Mouse (Mus musculus) CD4-positive helper T cell, adult 2 months (primary cell): ENCODE measurements around the gene Nploc4.
A peak's percentile ranks its signal among the peaks of the same experiment; 100 is the strongest.
"Not testable (repeated sequence)": the region's sequence is repeated elsewhere in the genome, so short reads cannot be mapped to it uniquely, and the experiment has no call there.

Experiments used
- DNase-seq: peaks from one replicate; pipeline ENCODE4 v3.0.0-alpha.2; 2012; ENCODE audit warnings: low read depth, missing footprints, low spot score

Nploc4 gene

GRCm38 (mm10) chr11:120442765-120443280 lies 5.3 kb upstream of the Nploc4 start:
- no peak for DNase-seq

- no peak for DNase-seq
These were observed 4.8 kb upstream of the Nploc4 start, which contains the start of gene Tspan10 for GRCm38 (mm10) chr11:120442344-120442743. Gene Tspan10 (plus strand): TSS chr11:120442644.

GRCm38 (mm10) chr11:120437857-120438385 lies 413 bp upstream of the Nploc4 start:
- DNase-seq = no peak

- DNase-seq = no peak
These were observed 10.8 kb downstream of the Nploc4 start for GRCm38 (mm10) chr11:120426727-120427126.

- DNase-seq = peak; percentile 62
These were observed 13.8 kb downstream of the Nploc4 start for GRCm38 (mm10) chr11:120423569-120424295.

GRCm38 (mm10) chr11:120422651-120423568 lies 14.6 kb downstream of the Nploc4 start:
- DNase-seq = no peak

GRCm38 (mm10) chr11:120418592-120418991 lies 18.9 kb downstream of the Nploc4 start:
- DNase-seq = no peak

- DNase-seq = no peak
These were observed 19.7 kb downstream of the Nploc4 start for GRCm38 (mm10) chr11:120417852-120418251.

GRCm38 (mm10) chr11:120413621-120414020 lies 23.9 kb downstream of the Nploc4 start:
- not testable (repeated sequence) for DNase-seq

GRCm38 (mm10) chr11:120406445-120406844 lies 31.1 kb downstream of the Nploc4 start:
- DNase-seq = no peak

- no peak for DNase-seq
These were observed 31.6 kb downstream of the Nploc4 start for GRCm38 (mm10) chr11:120405867-120406266.

GRCm38 (mm10) chr11:120404814-120405213 lies 32.7 kb downstream of the Nploc4 start:
- DNase-seq = no peak

- no peak for DNase-seq
These were observed 38.2 kb downstream of the Nploc4 start for GRCm38 (mm10) chr11:120399319-120399718.

GRCm38 (mm10) chr11:120397602-120398001 lies 39.9 kb downstream of the Nploc4 start:
- DNase-seq = no peak

GRCm38 (mm10) chr11:120395661-120396060 lies 41.8 kb downstream of the Nploc4 start:
- DNase-seq = no peak

GRCm38 (mm10) chr11:120388580-120388979 lies 48.9 kb downstream of the Nploc4 start:
- no peak for DNase-seq

- no peak for DNase-seq
These were observed 50.4 kb downstream of the Nploc4 start for GRCm38 (mm10) chr11:120387157-120387556.

- DNase-seq = no peak
These were observed 50.9 kb downstream of the Nploc4 start for GRCm38 (mm10) chr11:120386632-120387031.

GRCm38 (mm10) chr11:120382509-120382908 lies 55.0 kb downstream of the Nploc4 start:
- DNase-seq = no peak

GRCm38 (mm10) chr11:120381157-120381556 lies 56.4 kb downstream of the Nploc4 start:
- no peak for DNase-seq

GRCm38 (mm10) chr11:120380271-120380670 lies 57.2 kb downstream of the Nploc4 start:
- DNase-seq = no peak
